In the genomic region with DNA sequence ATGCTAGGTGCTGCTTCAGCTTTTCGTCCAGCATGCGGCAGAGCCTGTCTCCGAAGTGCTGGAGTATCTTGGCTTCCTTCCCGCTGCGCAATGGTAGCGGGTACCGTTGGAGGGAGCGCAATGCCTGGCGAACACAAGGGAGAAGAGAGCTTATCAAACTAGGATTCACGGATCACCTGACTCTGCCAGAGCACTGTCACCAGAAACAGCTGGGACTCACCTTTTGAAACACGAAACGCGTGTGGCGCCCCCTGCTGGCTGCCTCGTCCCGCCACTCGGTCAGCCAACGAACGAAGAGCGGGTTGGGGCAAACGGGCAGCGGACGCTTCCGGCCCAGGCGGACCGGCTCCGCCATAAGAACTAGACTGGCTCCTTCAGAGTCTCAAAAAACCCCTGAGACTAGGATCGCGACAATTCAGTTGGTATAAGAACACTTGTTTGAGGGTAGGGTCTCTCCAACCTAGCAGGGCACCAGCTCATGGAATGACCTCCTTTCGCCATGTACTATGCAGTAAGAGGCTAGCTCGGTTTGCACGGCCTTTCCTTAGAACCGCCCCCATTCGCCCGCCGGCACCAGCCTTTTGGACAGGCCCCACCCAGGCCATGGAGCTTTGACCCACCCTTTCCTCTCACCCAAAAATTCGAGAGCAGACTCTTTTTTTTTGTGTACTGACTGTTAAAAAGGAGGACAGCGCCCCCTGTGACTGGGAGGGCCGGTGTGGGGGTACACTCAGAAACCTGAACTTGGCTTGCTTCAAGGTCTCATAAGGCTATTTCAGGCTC, we compare ENCODE assay signal across 8 mouse cellular contexts. TPM values are rescaled to one million over a fixed set of nuclear protein-coding genes. Genes with fewer than 3 reads are reported as not detected.
A peak's percentile ranks its signal among the peaks of the same experiment; 100 is the strongest.
DNase-seq lines count a peak whose midpoint lies in the region; ATAC-seq and TF ChIP-seq lines count a peak whose summit lies in the region.

A gene (minus strand): TSS at position 635 of the 783 bp plus-strand sequence.

- H3K4me3 ChIP-seq in embryonic facial prominence, embryonic 14.5 days (ENCODE audit: low read depth, low read length): peak within 1 kb of the TSS; percentile 55
- H3K4me3 ChIP-seq in heart, adult 2 months: peak within 1 kb of the TSS; percentile 62
- H3K4me3 ChIP-seq in limb, embryonic 13.5 days: peak within 1 kb of the TSS; percentile 59
- peak within 1 kb of the TSS; percentile 58 for H3K4me3 ChIP-seq in midbrain, embryonic 16.5 days (ENCODE audit: low read depth, low read length)

- H3K27ac ChIP-seq in embryonic facial prominence, embryonic 14.5 days (replicated peaks; ENCODE audit: low read depth, low read length): peak within 1 kb of the TSS; percentile 98
- H3K27ac ChIP-seq in heart, adult 2 months: peak within 1 kb of the TSS; percentile 98
- H3K27ac ChIP-seq in limb, embryonic 13.5 days: peak within 1 kb of the TSS; percentile 99
- H3K27ac ChIP-seq in midbrain, embryonic 16.5 days (ENCODE audit: low read length): peak within 1 kb of the TSS; percentile 99

- H3K4me1 ChIP-seq in embryonic facial prominence, embryonic 14.5 days (ENCODE audit: control insufficient read depth, insufficient read depth, low read length): peaks cover 12% of the 10 kb centered on the region
- peaks cover 2% of the 10 kb centered on the region; the same call in 1 of the 2 replicates for H3K4me1 ChIP-seq in heart, adult 2 months (ENCODE audit: control insufficient read depth, insufficient read depth, low read length)
- peaks cover 39% of the 10 kb centered on the region for H3K4me1 ChIP-seq in limb, embryonic 13.5 days
- H3K4me1 ChIP-seq in midbrain, embryonic 16.5 days (ENCODE audit: control insufficient read depth, insufficient read depth, low read length): peaks cover 35% of the 10 kb centered on the region

- H3K9me3 ChIP-seq in embryonic facial prominence, embryonic 14.5 days (ENCODE audit: control insufficient read depth, low read length): no peaks in the 10 kb centered on the region
- no peaks in the 10 kb centered on the region for H3K9me3 ChIP-seq in limb, embryonic 13.5 days
- no peaks in the 10 kb centered on the region for H3K9me3 ChIP-seq in midbrain, embryonic 16.5 days (replicated peaks; ENCODE audit: control insufficient read depth, low read length, poor library complexity, severe bottlenecking)

- peak within 1 kb of the TSS; percentile 73 for H3K4me2 ChIP-seq in embryonic facial prominence, embryonic 14.5 days (ENCODE audit: low read depth, low read length)
- H3K4me2 ChIP-seq in limb, embryonic 13.5 days (replicated peaks): peak within 1 kb of the TSS; percentile 83
- H3K4me2 ChIP-seq in midbrain, embryonic 16.5 days (ENCODE audit: low read length): peak within 1 kb of the TSS; percentile 84

- ATAC-seq in embryonic facial prominence, embryonic 14.5 days (ENCODE audit: low read depth): peak; percentile 65
- ATAC-seq in limb, embryonic 13.5 days (ENCODE audit: low FRiP score, low read depth): peak; percentile 77
- ATAC-seq in midbrain, embryonic 16.5 days: peak; percentile 69

- H3K27me3 ChIP-seq in embryonic facial prominence, embryonic 14.5 days (replicated peaks; ENCODE audit: control insufficient read depth, insufficient read depth, low read length): no peaks in the 10 kb centered on the region
- no peaks in the 10 kb centered on the region for H3K27me3 ChIP-seq in heart, adult 2 months (ENCODE audit: control insufficient read depth, insufficient read depth, low read length)
- H3K27me3 ChIP-seq in limb, embryonic 13.5 days: no peaks in the 10 kb centered on the region
- no peaks in the 10 kb centered on the region for H3K27me3 ChIP-seq in midbrain, embryonic 16.5 days (ENCODE audit: control insufficient read depth, insufficient read depth, low read depth, low read length)

- no peaks in the 10 kb centered on the region for H3K79me2 ChIP-seq in heart, adult 2 months (replicated peaks; ENCODE audit: control insufficient read depth, insufficient read depth, low read length)

- H3K36me3 ChIP-seq in embryonic facial prominence, embryonic 14.5 days (ENCODE audit: control insufficient read depth, insufficient read depth, low read length): peaks cover 44% of the 10 kb centered on the region
- peaks cover 10% of the 10 kb centered on the region for H3K36me3 ChIP-seq in heart, adult 2 months (ENCODE audit: control insufficient read depth, insufficient read depth, low read length)
- H3K36me3 ChIP-seq in limb, embryonic 13.5 days: peaks cover 51% of the 10 kb centered on the region
- H3K36me3 ChIP-seq in midbrain, embryonic 16.5 days (ENCODE audit: control insufficient read depth, insufficient read depth, low read length): peaks cover 14% of the 10 kb centered on the region

- TF ChIP-seq EP300 in heart, adult 2 months (IDR thresholded peaks at IDR 0.05; ENCODE audit: insufficient read depth, low read depth, low read length): peak; percentile 68

- WGBS in embryonic facial prominence, embryonic 14.5 days: under 1% methylated on average over 36 of the region's 39 CpGs
- under 1% methylated on average over 39 of the region's 39 CpGs for WGBS in heart, adult 2 months
- WGBS in limb, embryonic 13.5 days: under 1% methylated on average over 39 of the region's 39 CpGs
- under 1% methylated on average over 39 of the region's 39 CpGs for WGBS in midbrain, embryonic 16.5 days

- TF ChIP-seq POLR2A in heart, adult 2 months (IDR thresholded peaks at IDR 0.05; ENCODE audit: insufficient read depth, low read depth, low read length): peak; percentile 92

- peak; percentile 71 for TF ChIP-seq CTCF in heart, adult 2 months (IDR thresholded peaks at IDR 0.05)

- intact Hi-C loops in heart, adult 2 months (cut with DNase I): loop anchor here (1.0 to 2.0 kb wide), 6 partner anchors 15 to 121 kb away; a partner anchor contains a TSS

- DNase-seq in 3134 (ENCODE audit: extremely low read depth, insufficient read length, low spot score): peak; percentile 93
- DNase-seq in adrenal gland, postnatal 25 days: peak; percentile 98
- peak; percentile 98 for DNase-seq in embryonic facial prominence, embryonic 14.5 days (ENCODE audit: low spot score)
- DNase-seq in heart, adult 2 months: peak; percentile 95 to 97
- DNase-seq in kidney, adult 8-10 months: peak; percentile 97 to 98
- peak; percentile 96 to 97 for DNase-seq in spleen, postnatal 10 days (ENCODE audit: low spot score in 2 of 2)

- peak within 1 kb of the TSS; percentile 68 for H3K9ac ChIP-seq in embryonic facial prominence, embryonic 14.5 days (ENCODE audit: low read depth, low read length)
- H3K9ac ChIP-seq in heart, adult 2 months (ENCODE audit: low read depth, low read length): peak within 1 kb of the TSS; percentile 66
- peak within 1 kb of the TSS; percentile 72 for H3K9ac ChIP-seq in limb, embryonic 13.5 days
- H3K9ac ChIP-seq in midbrain, embryonic 16.5 days (ENCODE audit: low read depth, low read length): peak within 1 kb of the TSS; percentile 70

RNA-seq across cellular contexts. Expression of the gene that starts here (rescaled TPM):
- total RNA-seq in adrenal gland, postnatal 25 days (2021): 31.1 and 35.0 TPM in 2 replicates
- 38.0 and 39.6 TPM in 2 replicates for polyA plus RNA-seq in embryonic facial prominence, embryonic 14.5 days (2014; fragmentation: Nextera tagmentation; extraction: Ambion mirVana)
- 10 to 100 TPM; 18.6 to 21.6 TPM for total RNA-seq in heart, adult 2 months (2021)
- polyA plus RNA-seq in heart, adult 2 months (2012; rRNA removed): 36.4 and 38.6 TPM in 2 replicates
- polyA plus RNA-seq in limb, embryonic 13.5 days (2015; fragmentation: Nextera tagmentation; extraction: Ambion mirVana): 40.5 and 42.8 TPM in 2 replicates
- 51.1 and 53.6 TPM in 2 replicates for polyA plus RNA-seq in midbrain, embryonic 16.5 days (2015; fragmentation: Nextera tagmentation; extraction: Ambion mirVana)

Comparison
In these comparisons a context has a peak if more than half of its experiments do, and no peak if none do; other contexts are left out.
1. Peak in every context shown above with its lines: DNase-seq, ATAC-seq, H3K4me3 ChIP-seq and H3K27ac ChIP-seq.